Mouse (Mus musculus) liver, postnatal 0 days (tissue): ENCODE measurements at regions not wholly inside any gene's neighbourhood (a gene's known extent, or its start where the extent isn't known, plus 50 kb on each side); places are given as distances from the start of the nearest gene placed in this dataset.

Experiments
- CTCF ChIP-seq: sonication (generic); IDR thresholded peaks from 2 replicates; pipeline ENCODE4 v1.5.1; 2016; ENCODE audit warnings: antibody characterized with exemption, low read depth
- EP300 ChIP-seq: IDR thresholded peaks from 2 replicates; pipeline ENCODE4 v1.6.1; 2016; ENCODE audit warnings: antibody characterized with exemption, low read depth, mild to moderate bottlenecking

DNA sequence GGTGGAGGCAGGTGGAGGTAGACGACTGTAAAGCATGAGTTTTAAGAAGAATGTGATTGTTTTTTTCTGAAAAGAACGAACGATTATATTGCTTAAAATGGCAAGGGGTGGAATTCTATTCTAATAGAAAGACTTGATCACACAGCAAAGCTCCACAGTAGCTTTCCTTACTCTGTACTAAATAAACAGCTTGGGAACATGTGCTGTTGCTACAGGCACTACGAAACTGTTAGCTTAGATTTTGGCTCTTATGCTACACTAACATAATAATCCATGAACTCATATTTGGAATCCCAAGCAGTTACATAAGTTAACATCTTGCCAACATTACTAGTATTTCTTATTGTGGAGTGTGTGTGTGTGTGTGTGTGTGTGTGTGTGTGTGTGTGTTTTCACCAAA is 114.3 kb upstream of the Tll1 start:
- TF ChIP-seq CTCF (no peak), EP300 (no peak)
